Mouse (Mus musculus): ENCODE results near the gene Gm11733.
A peak's percentile ranks its signal among the peaks of the same experiment; 100 is the strongest.

The Gm11733 gene

GRCm38 (mm10) chr11:117478271-117479006 is 5.7 kb upstream of the Gm11733 start:
- DNase-seq (ENCODE audit: low read depth, low spot score) = no peak

- peak; percentile 82 for DNase-seq (ENCODE audit: low read depth, low spot score)
These were observed 5.0 kb upstream of the Gm11733 start for GRCm38 (mm10) chr11:117479007-117479719.

GRCm38 (mm10) chr11:117479746-117480145 is 4.4 kb upstream of the Gm11733 start:
- DNase-seq (ENCODE audit: low read depth, low spot score) = no peak

- no peak for DNase-seq (ENCODE audit: low read depth, low spot score)
These were observed 1.9 kb upstream of the Gm11733 start for GRCm38 (mm10) chr11:117482300-117482676.

GRCm38 (mm10) chr11:117482677-117483511 is 1.3 kb upstream of the Gm11733 start:
- peak; percentile 81 for DNase-seq (ENCODE audit: low read depth, low spot score)

GRCm38 (mm10) chr11:117491408-117492208 is 7.4 kb downstream of the Gm11733 start:
- peak; percentile 33 for DNase-seq (ENCODE audit: low read depth, low spot score)

GRCm38 (mm10) chr11:117492209-117492505 is 8.0 kb downstream of the Gm11733 start:
- no peak for DNase-seq (ENCODE audit: low read depth, low spot score)

GRCm38 (mm10) chr11:117496812-117497211 is 12.6 kb downstream of the Gm11733 start:
- no peak for DNase-seq (ENCODE audit: low read depth, low spot score)

- no peak for DNase-seq (ENCODE audit: low read depth, low spot score)
These were observed 13.3 kb downstream of the Gm11733 start for GRCm38 (mm10) chr11:117497256-117498136.

GRCm38 (mm10) chr11:117498137-117498511 is 14.0 kb downstream of the Gm11733 start:
- DNase-seq (ENCODE audit: low read depth, low spot score) = no peak

- DNase-seq (ENCODE audit: low read depth, low spot score) = no peak
These were observed 24.8 kb downstream of the Gm11733 start for GRCm38 (mm10) chr11:117508972-117509371.

GRCm38 (mm10) chr11:117515718-117516421 is 31.7 kb downstream of the Gm11733 start:
- DNase-seq (ENCODE audit: low read depth, low spot score) = no peak

GRCm38 (mm10) chr11:117516422-117516796 is 32.2 kb downstream of the Gm11733 start:
- no peak for DNase-seq (ENCODE audit: low read depth, low spot score)

- DNase-seq (ENCODE audit: low read depth, low spot score) = peak; percentile 64
These were observed 38.0 kb downstream of the Gm11733 start for GRCm38 (mm10) chr11:117521906-117522780.

- peak; percentile 36 for DNase-seq (ENCODE audit: low read depth, low spot score)
These were observed 38.8 kb downstream of the Gm11733 start for GRCm38 (mm10) chr11:117522879-117523519.

- peak; percentile 85 for DNase-seq (ENCODE audit: low read depth, low spot score)
These were observed 41.6 kb downstream of the Gm11733 start for GRCm38 (mm10) chr11:117525606-117526349.

GRCm38 (mm10) chr11:117532374-117532773 is 48.2 kb downstream of the Gm11733 start:
- DNase-seq (ENCODE audit: low read depth, low spot score) = no peak

GRCm38 (mm10) chr11:117534912-117535311 is 50.7 kb downstream of the Gm11733 start:
- no peak for DNase-seq (ENCODE audit: low read depth, low spot score)
